Mouse (Mus musculus): ENCODE results near the gene Lysmd1.
A peak's percentile ranks its signal among the peaks of the same experiment; 100 is the strongest.

Gene Lysmd1

DNA sequence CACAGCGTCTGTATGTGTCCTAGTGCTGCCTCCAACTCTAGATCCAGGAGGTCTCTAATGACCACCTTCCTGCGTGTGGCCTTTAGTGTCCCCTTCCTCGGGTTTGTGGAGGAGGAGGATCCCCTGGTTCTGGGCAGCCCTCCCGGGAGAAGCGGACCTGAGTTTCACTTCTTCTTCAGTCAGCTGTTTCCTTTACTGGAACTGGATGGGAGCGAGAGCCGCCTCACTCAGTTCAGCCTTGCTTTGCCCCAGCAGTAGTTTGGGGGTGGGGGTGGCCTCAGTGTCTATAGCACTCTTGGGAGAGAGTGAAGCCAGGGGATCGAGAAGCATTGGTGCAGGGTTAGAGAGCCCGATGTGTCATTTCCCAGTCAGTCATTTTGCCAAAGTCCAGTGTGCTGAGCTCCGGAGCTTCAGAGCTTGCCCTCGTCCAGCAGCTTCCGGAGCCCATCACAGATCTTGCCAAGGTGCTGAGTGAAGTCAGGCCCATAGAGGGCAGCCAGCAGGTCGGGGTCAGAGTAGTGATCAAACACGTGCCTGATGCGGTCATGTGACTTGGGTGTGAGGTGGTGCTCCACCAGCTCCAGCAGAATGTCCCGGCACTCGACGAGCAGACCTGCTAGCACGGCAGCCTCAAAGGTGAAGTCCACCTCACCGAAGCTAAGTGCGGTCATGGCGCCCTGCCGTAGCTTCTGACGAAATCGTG, 5.8 kb downstream of the Lysmd1 start:
- DNase-seq = no peak

DNA sequence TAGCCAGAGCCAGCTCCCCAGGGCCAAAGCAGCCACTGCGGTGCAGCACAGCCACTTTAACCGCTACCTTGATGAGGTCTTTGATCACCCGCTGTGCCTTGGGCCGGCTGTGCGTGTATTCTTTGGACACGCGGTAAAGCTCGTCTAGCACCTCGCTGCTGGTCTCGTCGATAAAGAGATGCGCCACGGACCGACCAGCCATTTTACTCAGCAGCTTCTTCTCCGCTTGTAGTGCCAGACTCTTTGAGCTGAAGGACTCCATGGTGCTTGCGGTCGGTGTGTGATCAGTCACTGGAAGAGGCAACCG, 6.4 kb downstream of the Lysmd1 start:
- DNase-seq = no peak

DNA sequence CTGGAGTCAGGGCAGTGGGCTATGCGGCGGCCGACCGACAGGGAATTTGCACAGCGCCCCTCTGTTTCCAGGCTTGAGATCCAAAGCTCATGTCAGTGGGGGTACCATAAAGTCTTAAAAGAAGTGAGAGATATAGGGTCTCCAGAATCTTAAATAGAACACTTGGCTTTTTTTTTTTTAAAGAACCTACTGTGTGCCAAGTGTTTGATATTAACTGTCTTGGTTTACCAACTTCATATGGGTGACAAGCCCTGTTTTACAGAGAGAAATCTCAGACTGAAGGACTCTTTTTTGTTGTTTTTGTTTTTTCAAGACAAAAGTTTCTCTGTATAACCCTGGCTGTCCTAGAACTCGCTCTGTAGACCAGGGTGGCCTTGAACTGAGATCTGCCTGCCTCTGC, 6.9 kb downstream of the Lysmd1 start:
- DNase-seq = no peak

DNA sequence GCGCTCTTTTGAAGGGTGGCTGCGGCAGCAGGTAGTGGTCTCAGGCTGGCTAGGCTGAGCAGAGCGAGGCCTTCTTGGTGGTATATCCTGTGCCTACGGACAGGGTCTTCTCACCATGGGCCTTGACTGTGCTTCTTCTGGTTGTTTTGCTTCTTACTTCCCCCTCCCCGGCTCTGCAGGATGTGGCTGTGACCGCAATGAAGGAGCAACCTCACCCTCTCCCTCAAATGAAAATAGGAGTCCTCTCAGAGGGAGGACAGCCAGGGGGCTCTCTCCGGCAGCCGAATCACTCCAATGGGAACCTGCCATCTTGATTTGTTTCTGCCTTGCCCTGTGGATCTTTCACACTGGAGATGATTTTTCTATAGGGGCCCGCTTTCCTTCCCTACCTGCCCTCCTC, 7.6 kb downstream of the Lysmd1 start:
- DNase-seq = no peak

DNA sequence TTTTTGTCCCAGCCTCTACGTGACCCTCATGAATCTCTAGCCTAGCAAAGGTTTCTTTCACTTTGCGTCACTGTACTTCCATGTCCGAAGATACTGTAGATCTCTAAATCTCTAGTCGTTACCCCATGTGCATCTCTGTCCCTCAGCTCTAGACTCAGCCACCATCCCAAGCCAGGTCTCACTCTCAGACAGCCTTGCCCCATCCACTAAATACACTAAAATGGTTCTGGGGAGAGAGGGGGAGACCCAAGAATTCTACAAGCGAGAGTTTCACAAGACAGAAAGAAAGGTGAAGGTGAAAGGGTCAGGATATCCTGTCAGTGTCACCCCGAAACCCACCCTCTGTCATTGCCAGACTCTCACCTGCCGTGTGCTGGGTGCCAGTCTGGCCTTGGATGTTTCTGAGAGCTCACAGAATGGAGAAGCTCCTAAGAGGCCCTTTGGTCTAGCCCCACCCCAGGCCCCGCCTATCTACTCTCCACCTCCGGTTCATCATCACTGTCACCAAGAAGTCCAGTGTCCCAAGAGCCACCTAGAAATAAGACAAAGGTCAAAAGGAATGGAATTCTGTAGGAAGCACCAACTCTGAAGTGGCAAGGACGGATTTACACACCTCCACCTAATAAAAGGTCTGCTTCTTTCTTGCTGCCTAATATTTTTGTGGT, 8.2 kb downstream of the Lysmd1 start, which contains the start of gene Tnfaip8l2:
Tnfaip8l2 (minus strand) TSS at position 409 of the 665 bp plus-strand sequence.
- no peak for DNase-seq

DNA sequence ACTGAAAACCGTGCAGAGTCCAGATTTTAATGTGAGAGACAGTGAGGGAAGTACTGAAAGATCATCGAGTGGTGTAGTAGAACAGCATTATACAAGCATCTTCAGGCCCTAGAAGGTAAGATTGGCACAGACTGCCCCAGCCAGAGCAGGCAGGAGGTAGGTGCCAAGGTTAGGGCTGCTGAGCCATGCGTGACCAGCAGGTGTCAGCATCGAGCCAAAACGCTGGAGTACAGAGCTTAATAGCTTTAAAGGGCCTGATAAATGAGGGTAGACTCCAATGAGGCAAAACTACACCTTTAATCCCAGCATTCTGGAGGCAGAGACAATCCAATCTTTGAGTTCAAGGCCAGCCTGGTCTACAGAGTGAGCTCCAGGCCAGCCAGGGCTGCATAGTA, 8.7 kb downstream of the Lysmd1 start:
- DNase-seq = peak; percentile 88

DNA sequence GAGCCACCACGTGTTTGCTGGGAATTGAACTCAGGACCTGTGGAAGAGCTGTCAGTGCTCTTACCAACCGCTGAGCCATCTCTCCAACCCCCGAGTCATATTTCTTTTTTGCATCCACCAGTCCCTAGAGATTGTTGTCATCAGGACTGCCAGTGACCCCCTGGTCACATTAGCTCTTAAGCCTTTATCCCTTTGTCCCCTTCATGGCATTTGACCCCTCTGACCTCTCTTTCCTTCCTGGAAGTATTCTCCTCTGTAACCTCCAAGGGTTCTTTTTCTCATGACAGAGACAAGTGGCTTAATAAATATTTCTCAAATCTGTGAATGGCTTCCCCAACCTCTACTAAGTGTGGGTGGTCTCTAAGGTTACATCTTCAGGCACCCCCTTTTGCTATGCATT, 14.0 kb downstream of the Lysmd1 start:
- DNase-seq = no peak

DNA sequence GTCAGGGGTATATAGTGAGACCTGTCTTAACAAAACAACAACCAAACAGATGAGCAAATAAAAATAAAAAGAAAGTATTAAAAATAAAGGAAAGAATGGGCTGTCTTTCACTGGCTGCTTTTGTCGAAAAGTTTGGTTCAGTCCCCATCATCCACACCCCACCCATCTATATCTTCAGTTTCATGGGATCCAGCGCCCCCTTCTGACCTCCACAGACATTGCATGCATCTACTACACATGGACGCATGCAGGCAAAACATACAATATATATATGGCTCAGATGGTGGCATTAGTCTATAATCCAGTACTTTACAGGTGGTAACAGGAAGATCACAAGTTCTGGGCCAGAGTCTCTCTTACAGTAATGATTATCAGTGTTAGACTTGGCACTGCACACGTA, 20.0 kb downstream of the Lysmd1 start:
- DNase-seq = no peak

DNA sequence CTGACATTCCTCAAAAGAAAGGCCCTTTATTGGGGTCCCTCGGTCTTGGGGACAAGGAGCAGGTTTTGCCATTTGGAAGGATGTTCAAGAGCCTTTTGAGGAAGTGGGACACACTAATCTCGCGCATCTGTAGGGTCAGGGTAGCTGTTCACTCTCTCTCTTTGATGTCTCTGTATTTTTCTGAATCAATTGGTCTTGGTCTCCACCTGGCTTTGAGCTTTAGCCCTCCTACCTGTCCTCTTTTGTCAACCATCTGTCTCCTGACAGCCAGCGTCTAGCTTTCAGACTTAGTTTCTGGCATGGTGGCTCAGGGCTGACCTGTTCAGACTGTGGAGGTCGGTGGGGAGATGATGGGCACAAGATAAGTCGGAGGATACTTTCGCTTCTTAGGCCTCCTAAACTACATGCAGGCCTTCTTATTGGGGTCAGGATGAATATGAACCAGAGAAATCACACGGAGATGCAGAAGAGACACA, 25.7 kb downstream of the Lysmd1 start:
- DNase-seq = peak; percentile 42

DNA sequence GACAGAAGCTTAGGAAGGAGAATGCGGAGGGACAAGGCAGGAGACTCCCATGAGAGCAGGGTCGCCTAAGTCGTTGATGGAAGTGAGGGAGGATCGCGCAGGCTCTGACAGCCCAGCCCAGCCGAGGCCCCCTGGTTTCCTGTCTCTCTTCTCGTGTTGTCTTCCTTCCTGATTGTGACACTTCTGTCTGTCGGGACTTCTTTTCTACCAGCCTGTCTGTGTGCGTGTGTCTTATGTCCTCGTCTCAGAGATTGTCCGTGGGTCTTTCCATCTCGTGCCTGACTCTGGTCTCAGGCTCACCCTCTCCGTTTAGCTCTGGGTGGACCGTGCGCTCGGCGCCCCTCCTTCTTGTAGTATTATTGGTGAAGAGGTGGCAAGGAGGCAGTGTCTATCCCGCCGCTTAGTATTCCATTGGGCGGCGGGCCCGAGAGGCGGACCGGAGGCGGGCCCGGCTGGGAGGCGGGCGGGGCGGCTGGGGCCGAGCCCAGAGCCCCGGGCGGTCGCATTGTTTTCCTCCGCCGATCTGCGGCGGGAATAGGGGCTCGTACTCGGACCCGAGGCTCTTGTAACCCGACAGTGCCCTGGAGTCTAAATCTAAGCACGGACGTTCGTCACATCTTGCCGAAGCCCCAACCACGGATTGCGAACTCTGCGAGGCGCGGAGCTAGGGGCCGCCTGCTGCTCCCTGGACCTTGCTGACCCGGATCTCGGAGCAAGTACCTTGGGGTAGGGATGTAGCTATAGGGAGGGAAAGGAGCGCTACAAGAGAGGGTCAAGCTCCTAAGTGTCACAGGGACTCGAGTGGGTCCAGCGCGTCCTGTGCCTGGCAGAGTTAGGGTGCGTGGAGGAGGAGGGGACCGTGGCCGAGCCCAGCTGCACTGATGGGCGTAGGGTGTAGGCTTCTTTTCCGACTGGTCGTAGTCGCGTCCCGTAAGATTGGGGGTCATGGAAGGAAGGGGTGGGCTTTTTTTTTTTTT, 26.4 kb downstream of the Lysmd1 start, which contains the start of gene Sema6c:
Sema6c (plus strand) TSS at position 471 of the 977 bp plus-strand sequence.
- DNase-seq = peak; percentile 94

DNA sequence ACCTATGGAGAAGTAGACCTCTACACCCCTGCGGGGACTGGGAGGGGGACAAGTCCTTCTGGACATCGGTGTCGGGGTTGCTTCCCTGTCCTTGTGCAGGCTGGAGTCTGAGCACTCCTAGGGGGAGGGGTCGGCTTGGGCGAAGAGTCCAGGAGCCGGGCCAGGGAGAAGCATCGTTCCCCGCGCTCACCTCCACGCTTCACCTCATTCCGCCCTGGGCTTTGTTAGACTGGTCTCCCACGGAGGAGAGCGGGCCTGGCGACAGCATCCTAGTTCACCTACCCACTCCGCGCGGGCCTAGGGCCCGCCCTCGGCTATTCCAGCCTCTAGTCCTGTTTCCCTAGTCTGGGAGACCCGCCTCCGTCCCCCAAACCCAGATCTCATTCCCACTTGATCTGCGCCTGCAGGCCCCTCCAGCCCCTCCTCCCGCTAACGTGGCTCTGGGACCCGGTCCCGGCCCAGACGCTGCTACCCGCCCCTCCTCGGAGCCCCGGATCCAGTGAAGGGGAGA, 27.2 kb downstream of the Lysmd1 start:
- DNase-seq = peak; percentile 69

DNA sequence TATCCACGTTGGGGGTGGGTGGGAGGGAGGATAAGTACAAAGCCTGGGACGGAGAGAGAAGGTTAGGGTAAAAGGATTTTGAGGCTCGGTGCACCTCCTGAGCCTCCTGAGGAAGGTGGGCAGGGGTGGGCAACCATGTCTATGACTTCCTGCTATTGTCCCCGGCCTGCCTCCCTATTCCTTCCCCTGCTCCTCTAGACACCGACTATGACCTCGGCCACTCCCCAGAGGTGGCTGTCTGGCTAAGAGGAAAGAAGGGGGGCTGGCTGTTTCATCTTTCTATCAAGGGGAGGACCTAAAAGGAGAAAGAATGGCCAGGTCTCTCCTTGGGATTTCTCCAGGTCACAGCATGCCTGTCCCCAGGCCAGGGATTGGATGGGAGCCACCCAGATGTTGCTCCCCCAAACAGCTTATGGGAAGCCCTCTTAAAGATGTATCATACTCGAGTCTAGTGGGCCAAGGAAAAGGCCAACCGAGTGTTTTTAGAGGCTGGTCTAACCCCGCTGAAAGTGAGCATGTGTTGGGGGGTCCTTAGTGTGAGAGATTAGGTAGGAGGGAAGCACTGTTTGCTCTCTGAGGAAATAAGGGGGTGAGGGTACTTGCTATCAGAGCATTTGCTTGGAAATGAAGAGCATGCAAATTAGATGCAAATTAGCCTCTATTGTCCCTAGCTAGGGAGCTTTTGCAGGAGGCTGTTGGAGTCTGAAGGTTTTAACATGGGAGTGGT, 27.9 kb downstream of the Lysmd1 start:
- peak; percentile 51 for DNase-seq

DNA sequence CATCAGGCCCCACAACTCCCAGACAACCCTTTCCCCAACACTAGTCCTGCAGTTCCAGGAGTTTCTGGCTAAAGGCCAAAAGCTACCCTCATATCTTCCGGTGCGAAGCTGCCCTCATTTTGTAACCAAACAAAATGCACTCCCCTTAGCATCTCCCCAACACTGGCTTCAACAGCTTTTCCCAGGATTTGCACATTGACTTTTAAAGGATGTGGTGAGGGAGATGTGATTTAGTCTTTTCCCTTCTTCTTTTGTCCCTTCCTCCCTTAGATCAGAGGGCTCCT, 28.4 kb downstream of the Lysmd1 start:
- no peak for DNase-seq

DNA sequence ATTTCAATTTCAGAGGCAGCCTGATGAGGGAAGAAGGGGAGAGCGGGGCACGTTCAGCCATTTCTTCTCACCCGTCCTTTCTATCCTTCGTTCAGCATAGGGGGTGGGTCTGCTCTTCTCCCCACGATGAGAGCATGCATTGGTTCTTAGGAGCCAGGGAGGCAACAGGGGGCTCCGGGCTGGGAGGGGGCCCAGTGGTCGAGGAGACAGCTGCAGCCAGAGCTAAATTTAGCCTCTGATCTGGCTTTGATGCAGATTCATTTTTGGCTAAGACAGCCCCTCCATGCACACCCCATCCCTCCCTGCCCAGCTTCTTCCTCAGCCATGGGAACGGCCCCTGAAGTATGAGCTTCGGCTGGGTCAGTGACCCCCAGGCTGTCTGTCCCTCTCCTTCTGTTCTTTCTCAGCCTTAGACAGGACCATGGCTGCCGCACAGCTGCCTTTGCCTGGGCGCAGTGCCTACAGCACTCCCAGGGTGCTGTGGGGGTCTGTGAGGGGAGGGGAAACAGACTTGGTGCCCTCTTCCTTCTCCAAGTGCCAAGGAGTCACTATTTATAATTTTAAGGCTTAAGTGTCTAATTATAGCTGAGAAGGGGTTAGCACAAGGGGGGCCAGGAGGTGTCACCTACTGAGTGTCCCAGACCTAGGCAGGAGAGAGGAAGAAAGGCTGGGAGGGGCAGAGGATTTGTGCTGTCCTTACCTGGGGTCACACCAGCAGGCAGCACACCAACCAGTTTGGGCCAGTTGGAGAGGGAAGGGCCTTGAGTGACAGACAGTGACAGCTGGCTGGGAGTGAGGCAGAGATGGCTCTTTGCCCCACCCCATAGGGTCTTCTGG, 29.7 kb downstream of the Lysmd1 start:
- DNase-seq = peak; percentile 41

DNA sequence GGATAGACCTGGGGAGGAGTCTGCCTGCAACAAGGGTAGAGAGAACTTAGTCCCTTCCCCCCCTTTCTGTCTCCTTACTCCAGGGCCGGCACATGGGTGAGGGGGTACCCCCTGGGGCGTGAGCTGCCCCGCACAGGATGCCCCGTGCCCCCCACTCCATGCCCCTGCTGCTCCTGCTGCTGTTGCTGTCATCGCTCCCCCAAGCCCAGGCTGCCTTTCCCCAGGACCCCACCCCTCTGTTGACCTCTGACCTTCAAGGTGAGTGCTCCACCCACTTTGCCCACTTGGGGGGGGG, 30.3 kb downstream of the Lysmd1 start:
- peak; percentile 40 for DNase-seq

DNA sequence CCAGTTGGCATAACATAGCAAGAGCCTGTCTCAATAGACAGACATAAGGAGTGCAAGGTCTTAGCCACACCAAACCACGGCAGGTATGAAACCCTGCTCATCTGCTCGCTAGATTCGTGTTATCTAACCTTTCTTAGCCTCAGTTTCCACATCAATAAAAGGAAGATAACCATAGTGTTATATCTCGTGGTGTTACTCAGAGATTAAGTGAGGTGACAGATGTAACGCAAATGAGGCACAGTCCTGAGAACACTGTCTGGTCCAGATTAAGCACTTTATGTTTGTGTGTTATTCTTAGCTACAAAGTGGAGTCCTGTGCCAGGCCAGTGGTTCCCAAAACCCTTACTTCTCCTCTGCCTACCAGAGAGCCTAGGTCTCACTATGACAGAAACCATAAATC, 31.0 kb downstream of the Lysmd1 start:
- no peak for DNase-seq

DNA sequence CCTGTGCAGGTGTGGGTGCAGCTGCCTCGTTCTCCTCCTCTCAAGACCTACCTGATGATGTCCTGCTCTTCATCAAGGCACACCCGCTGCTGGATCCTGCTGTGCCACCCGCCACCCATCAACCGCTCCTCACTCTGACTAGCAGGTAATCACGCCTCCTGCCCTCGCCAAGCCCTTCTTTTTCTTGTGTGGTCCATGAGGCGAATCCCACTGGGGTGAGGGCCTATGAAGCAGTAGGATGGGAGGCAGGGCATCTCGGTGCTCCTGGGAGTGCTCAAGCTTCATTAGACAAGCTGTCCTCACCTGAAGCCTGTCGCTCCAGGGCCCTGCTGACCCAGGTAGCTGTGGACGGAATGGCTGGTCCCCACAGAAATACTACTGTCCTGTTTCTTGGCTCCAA, 36.1 kb downstream of the Lysmd1 start:
- DNase-seq = no peak

DNA sequence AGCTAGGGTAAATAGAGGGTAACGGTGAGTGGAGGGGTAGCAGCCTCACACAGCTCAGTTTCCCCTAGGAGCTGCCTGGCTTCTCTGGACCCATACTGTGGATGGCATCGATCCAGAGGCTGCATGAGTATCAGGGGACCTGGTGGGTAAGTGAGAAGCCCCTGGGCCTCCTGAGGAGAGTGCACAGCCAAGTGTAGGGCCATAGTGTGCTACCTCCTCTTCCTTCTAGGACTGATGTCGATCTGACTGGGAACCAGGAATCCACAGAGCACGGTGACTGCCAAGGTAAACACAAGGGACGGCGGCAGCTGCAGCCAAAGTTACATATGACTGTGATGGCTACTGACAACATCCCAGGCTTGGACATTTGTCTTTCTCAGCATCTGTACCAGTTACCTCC, 37.2 kb downstream of the Lysmd1 start:
- no peak for DNase-seq

DNA sequence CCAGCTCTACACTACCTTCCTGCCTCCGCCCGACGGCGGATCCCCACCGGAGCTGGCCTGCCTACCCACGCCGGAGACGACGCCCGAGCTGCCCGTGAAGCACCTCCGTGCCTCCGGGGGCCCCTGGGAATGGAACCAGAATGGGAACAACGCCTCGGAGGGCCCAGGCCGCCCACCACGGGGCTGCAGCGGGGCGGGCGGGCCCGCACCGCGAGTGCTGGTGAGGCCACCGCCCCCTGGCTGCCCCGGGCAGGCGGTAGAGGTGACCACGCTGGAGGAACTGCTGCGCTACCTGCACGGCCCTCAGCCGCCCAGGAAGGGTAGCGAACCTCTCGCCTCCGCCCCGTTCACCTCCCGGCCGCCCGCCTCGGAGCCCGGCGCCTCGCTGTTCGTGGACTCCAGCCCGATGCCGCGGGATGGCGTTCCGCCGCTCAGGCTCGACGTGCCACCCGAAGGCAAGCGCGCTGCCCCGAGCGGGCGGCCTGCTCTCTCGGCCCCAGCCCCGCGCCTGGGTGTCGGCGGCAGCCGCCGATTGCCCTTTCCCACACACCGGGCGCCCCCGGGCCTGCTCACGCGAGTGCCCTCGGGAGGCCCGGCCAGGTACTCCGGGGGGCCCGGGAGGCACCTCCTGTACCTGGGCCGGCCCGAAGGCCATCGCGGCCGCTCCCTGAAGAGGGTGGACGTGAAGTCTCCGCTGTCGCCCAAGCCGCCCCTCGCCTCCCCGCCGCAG, 38.8 kb downstream of the Lysmd1 start:
- DNase-seq = no peak

DNA sequence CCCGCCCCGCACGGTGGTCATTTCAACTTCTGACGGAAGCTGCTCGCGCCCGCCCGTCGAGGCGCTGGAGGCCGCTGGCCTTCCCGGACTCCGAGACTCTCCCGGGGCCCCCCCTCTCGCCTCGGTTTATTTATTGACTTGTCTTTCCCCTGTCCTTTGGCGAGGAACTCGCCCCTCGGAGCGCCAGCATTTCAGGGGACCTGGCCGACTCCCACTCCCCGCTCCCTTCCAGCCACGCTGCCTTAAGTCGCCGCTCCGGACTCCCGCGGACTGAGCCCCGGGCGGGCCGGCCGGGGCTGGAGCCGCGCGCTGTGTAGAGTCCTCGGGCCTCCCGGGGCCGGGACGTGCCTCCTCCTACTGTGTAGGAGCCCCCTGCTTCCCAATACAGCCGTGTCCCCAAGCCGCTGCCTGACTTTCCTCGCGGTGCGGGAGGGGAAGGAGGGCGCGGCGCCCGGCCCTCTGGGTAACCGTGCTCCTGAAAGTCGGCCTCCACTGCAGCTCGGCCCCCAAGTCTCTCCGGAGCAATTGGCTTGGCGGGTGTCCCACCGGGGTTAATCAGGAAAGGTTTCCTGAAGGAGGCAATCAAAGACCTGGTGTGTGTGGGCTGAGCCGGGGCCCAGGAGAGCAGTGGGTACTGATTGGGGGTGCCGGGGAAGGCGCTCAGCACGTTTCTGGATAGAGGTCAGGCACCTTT, 39.5 kb downstream of the Lysmd1 start:
- DNase-seq = peak; percentile 42
